Mouse (Mus musculus): ENCODE results near the gene Apeh. TPM values are rescaled to one million over a fixed set of nuclear protein-coding genes. Genes with fewer than 3 reads are reported as not detected.

Gene Apeh
- polyA plus RNA-seq, 1 experiment from 2014 or later: 56.0 TPM

DNA sequence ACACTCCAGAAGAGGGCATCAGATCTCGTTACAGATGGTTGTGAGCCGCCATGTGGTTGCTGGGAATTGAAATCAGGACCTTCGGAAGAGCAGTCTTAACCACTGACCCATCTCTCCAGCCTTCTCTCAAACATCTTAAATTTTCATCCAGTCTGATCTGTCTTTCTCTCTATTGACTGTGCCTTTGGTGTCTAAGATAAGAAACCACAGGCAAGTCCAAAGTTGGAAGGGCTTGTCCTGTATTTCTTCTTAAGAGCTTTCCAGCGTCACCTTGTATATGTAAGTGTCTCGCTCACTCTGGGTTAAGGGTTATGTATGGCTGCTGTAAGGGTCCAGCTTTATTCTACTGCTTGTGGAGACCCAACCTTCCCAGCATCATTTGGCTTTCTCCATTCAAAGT lies 37.1 kb upstream of the Apeh start:
- no peaks in the 10 kb centered on the region; the same call in 1 of the 2 replicates for H3K36me3 ChIP-seq (replicated peaks)
- 90% methylated on average over 5 of the region's 5 CpGs for WGBS
- ATAC-seq (ENCODE audit: low FRiP score): no peak

DNA sequence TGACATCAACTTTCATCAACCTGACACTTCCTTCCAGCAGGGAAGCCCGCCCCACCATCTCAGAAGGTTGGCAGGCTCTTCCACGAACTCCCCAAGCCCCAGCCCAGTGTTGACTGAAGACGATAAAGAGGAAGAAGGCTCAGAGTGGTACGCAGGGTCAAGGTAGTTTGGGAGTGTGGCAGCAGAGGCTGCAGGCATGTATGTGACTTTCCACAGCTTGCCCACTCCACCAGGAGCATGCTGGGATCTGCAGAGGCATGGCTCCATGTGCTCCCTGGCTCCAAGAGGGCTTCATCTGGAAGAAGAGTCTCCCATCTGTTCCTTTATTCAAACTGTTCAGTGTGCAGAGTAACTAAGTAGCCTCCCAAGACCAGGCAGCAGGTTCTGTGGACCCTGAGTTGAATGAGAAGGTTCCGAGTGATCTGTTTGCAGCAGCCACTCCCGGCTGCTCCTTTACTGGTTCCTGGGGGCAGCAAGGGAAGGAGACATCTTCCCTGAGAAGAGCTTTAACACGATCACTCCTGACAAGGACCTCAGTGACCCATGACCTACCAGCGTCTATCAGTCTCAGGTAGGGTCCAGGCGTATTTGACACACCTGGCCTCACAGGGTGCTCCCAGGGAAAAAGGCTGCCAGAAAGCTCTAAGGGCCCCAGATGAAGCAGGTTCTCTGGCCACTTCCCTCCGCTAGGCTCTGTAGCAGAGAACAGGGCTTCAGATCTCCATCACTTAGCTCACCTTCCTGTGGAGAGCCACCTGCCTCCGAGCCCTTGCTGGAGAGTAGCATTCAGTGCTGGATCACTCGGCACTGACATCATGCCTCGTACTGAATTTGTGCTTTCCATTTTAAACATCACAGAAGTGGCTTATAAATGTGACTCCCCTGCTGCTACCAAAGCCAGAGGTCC lies 34.9 kb upstream of the Apeh start:
- Histone ChIP-seq H3K27ac (no peak overlapping the region), H3K4me2 (no peak overlapping the region), H3K9me3 (no peaks in the 10 kb centered on the region), H3K27me3 (0 out of 2 replicates have a peak, but pooled peaks cover 3% of the 10 kb centered on the region), H3K36me3 (replicated peaks) (peaks cover 5% of the 10 kb centered on the region; the same call in 1 of the 2 replicates), H3K4me1 (no peaks in the 10 kb centered on the region), H3K9ac (peak overlapping the region; percentile 4; the same call in 1 of the 2 replicates), H3K4me3 (replicated peaks) (no peak overlapping the region)
- no peak for ATAC-seq (ENCODE audit: low FRiP score)
- WGBS: 89% methylated on average over 13 of the region's 13 CpGs

More for the DNA sequence above, 37.1 kb upstream of the Apeh start:
- Histone ChIP-seq H3K9ac (no peak overlapping the region), H3K9me3 (no peaks in the 10 kb centered on the region), H3K27me3 (0 out of 2 replicates have a peak, but pooled peaks cover 3% of the 10 kb centered on the region), H3K27ac (no peak overlapping the region), H3K4me3 (replicated peaks) (no peak overlapping the region), H3K4me2 (no peak overlapping the region), H3K4me1 (no peaks in the 10 kb centered on the region)

GRCm38 (mm10) chr9:108128248-108128647 lies 33.8 kb upstream of the Apeh start:
- 89% methylated on average over 11 of the region's 11 CpGs for WGBS

DNA sequence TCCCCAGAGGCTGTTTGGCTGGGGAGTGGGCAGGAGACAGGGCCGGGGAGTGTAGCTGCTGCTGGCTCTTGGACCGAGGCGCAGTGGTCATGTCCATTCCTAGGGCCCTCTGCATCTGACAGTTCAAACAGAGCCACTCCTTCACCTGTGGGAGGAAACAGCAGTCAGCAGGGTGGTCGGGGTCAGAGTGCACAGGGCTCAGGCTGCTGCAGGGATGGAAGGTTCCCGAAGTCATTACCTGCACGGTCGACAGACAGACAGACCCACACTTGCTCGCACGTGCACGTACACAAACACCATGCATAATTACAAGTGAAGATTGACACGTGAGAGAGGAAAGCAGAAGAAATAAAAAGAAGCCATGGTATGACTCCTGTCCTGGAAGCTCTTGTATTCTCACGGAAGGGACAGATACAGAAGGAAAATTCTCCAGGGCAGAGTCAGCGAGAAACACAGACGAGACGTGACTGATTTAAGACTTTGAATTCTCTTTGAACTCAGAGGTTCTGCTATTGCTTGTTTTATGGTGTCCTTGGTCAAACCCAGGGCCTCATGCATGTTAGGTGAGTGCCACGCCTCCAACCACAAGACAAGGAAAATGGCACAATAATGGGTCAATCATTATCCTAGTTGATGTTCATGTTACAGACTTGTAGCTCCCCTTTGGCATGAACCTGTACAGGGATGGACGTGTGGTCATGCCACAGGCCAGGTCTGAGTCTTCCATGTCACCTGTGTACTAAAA lies 32.2 kb upstream of the Apeh start:
- ATAC-seq (ENCODE audit: low FRiP score): no peak
- no peak overlapping the region for H3K27ac ChIP-seq

More at GRCm38 (mm10) chr9:108128248-108128647, 33.8 kb upstream of the Apeh start:
- Histone ChIP-seq H3K27ac (no peak overlapping the region), H3K36me3 (replicated peaks) (peaks cover 5% of the 10 kb centered on the region; the same call in 1 of the 2 replicates), H3K4me3 (replicated peaks) (no peak overlapping the region), H3K4me2 (no peak overlapping the region), H3K9me3 (no peaks in the 10 kb centered on the region), H3K27me3 (0 out of 2 replicates have a peak, but pooled peaks cover 3% of the 10 kb centered on the region), H3K9ac (no peak overlapping the region), H3K4me1 (no peaks in the 10 kb centered on the region)
- no peak for ATAC-seq (ENCODE audit: low FRiP score)

GRCm38 (mm10) chr9:108125731-108126130 lies 31.3 kb upstream of the Apeh start:
- ATAC-seq (ENCODE audit: low FRiP score): no peak
- H3K4me3 ChIP-seq (replicated peaks): no peak overlapping the region
- no peaks in the 10 kb centered on the region for H3K9me3 ChIP-seq
- WGBS: 93% methylated on average over 8 of the region's 8 CpGs
- 0 out of 2 replicates have a peak, but pooled peaks cover 3% of the 10 kb centered on the region for H3K27me3 ChIP-seq
- H3K4me2 ChIP-seq: no peak overlapping the region
- H3K9ac ChIP-seq: no peak overlapping the region
- H3K4me1 ChIP-seq: no peaks in the 10 kb centered on the region
- no peak overlapping the region for H3K27ac ChIP-seq
- H3K36me3 ChIP-seq (replicated peaks): peaks cover 5% of the 10 kb centered on the region; the same call in 1 of the 2 replicates

More for the DNA sequence above, 32.2 kb upstream of the Apeh start:
- Histone ChIP-seq H3K4me1 (no peaks in the 10 kb centered on the region), H3K9me3 (no peaks in the 10 kb centered on the region), H3K27me3 (0 out of 2 replicates have a peak, but pooled peaks cover 3% of the 10 kb centered on the region), H3K36me3 (replicated peaks) (peaks cover 5% of the 10 kb centered on the region; the same call in 1 of the 2 replicates), H3K4me2 (no peak overlapping the region), H3K9ac (no peak overlapping the region), H3K4me3 (replicated peaks) (no peak overlapping the region)
- WGBS: 88% methylated on average over 17 of the region's 17 CpGs

DNA sequence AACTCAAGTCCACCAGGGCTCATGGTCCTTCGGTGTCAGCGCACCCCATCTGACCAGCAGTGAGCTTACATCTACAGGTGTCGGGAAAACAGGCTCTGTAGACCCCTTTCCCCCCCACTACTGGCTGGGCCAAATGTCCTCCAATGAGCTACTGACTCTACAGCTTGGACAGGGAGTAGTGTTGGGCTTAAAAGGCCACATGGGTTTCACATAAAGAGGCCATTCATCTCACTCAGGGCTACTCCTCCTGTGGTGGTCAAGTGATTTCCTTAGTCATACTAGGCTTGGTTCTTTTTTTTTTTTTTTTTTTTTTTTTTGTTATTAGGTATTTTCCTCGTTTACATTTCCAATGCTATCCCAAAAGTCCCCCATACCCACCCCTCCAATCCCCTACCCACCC lies 29.5 kb upstream of the Apeh start:
- H3K36me3 ChIP-seq (replicated peaks): peaks cover 5% of the 10 kb centered on the region; the same call in 1 of the 2 replicates
- no peak overlapping the region for H3K4me2 ChIP-seq
- no peak overlapping the region for H3K27ac ChIP-seq
- H3K27me3 ChIP-seq: 0 out of 2 replicates have a peak, but pooled peaks cover 1% of the 10 kb centered on the region
- 78% methylated on average over 4 of the region's 4 CpGs for WGBS
- ATAC-seq (ENCODE audit: low FRiP score): no peak
- H3K9ac ChIP-seq: no peak overlapping the region
- no peak overlapping the region for H3K4me3 ChIP-seq (replicated peaks)
- H3K9me3 ChIP-seq: no peaks in the 10 kb centered on the region
- H3K4me1 ChIP-seq: peaks cover 7% of the 10 kb centered on the region; the same call in 1 of the 2 replicates

- Histone ChIP-seq H3K4me1 (peaks cover 7% of the 10 kb centered on the region; the same call in 1 of the 2 replicates), H3K27ac (no peak overlapping the region), H3K4me3 (replicated peaks) (no peak overlapping the region), H3K27me3 (no peaks in the 10 kb centered on the region), H3K4me2 (no peak overlapping the region), H3K9me3 (no peaks in the 10 kb centered on the region), H3K36me3 (replicated peaks) (peaks cover 10% of the 10 kb centered on the region), H3K9ac (no peak overlapping the region)
- ATAC-seq (ENCODE audit: low FRiP score): no peak
- WGBS: 88% methylated on average over 10 of the region's 10 CpGs
Observed at GRCm38 (mm10) chr9:108121170-108121969, 27.0 kb upstream of the Apeh start.

DNA sequence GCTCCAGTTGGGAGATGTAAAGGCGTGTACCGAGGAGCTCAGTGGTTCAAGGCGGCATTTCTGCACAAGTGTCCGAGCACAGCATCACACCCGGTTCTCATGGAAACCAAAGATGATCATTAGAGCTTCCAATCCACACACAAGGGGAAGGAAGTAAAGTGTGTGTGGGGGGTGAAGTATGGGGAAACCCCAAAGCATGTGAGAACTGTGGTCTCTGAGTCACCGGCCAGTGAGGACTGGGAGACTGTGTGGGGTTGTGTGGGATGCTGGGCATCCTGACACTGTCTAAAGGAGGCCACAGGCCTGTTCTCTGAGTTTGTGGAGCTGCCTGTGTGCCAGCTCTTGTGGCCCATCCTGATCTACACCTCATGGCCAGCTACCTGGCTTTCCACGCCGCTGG lies 26.3 kb upstream of the Apeh start:
- Histone ChIP-seq H3K9ac (no peak overlapping the region), H3K4me3 (replicated peaks) (no peak overlapping the region), H3K4me1 (peaks cover 7% of the 10 kb centered on the region; the same call in 1 of the 2 replicates), H3K27me3 (no peaks in the 10 kb centered on the region), H3K4me2 (no peak overlapping the region), H3K9me3 (no peaks in the 10 kb centered on the region), H3K36me3 (replicated peaks) (peaks cover 14% of the 10 kb centered on the region), H3K27ac (no peak overlapping the region)
- ATAC-seq (ENCODE audit: low FRiP score): no peak
- 93% methylated on average over 8 of the region's 8 CpGs for WGBS

DNA sequence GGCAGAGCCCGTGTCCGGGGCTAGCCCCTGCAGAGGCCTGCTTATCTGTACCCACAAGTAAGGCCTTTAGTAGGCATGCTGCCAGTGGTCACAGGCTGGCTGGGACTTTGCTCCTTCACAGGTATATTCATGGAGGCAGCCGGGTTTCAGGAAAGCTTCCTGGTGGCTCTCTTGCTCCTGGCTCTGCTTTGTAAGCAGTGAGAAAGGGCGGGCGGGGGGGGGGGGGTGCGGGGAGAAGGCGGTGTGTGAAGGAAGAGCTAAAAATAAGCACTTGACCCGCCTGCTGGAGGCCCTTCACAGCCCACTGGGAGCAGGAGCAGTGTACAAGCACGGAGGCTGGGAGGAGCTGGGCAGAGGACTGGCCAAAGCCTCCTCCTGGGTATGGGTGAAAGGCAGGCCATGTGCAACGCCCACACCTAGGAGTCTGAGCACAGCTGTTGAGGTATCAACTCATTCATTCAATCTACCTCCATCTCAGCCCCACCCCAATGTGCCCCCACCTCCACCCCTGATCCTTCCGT lies 25.5 kb upstream of the Apeh start:
- Histone ChIP-seq H3K27me3 (no peaks in the 10 kb centered on the region), H3K4me1 (peaks cover 7% of the 10 kb centered on the region; the same call in 1 of the 2 replicates), H3K36me3 (replicated peaks) (peaks cover 17% of the 10 kb centered on the region), H3K4me3 (replicated peaks) (no peak overlapping the region), H3K4me2 (no peak overlapping the region), H3K9ac (no peak overlapping the region), H3K27ac (no peak overlapping the region), H3K9me3 (no peaks in the 10 kb centered on the region)
- 0 out of 2 replicates have a peak, but pooled peaks have one; percentile 11 for ATAC-seq (ENCODE audit: low FRiP score)
- 62% methylated on average over 11 of the region's 11 CpGs for WGBS

- Histone ChIP-seq H3K36me3 (replicated peaks) (peaks cover 37% of the 10 kb centered on the region), H3K27ac (no peak overlapping the region), H3K27me3 (no peaks in the 10 kb centered on the region), H3K4me2 (no peak overlapping the region), H3K4me1 (peaks cover 7% of the 10 kb centered on the region; the same call in 1 of the 2 replicates), H3K9ac (no peak overlapping the region), H3K4me3 (replicated peaks) (no peak overlapping the region), H3K9me3 (no peaks in the 10 kb centered on the region)
- WGBS: 62% methylated on average over 4 of the region's 4 CpGs
- ATAC-seq (ENCODE audit: low FRiP score): no peak
Observed at GRCm38 (mm10) chr9:108117143-108117542, 22.7 kb upstream of the Apeh start.

DNA sequence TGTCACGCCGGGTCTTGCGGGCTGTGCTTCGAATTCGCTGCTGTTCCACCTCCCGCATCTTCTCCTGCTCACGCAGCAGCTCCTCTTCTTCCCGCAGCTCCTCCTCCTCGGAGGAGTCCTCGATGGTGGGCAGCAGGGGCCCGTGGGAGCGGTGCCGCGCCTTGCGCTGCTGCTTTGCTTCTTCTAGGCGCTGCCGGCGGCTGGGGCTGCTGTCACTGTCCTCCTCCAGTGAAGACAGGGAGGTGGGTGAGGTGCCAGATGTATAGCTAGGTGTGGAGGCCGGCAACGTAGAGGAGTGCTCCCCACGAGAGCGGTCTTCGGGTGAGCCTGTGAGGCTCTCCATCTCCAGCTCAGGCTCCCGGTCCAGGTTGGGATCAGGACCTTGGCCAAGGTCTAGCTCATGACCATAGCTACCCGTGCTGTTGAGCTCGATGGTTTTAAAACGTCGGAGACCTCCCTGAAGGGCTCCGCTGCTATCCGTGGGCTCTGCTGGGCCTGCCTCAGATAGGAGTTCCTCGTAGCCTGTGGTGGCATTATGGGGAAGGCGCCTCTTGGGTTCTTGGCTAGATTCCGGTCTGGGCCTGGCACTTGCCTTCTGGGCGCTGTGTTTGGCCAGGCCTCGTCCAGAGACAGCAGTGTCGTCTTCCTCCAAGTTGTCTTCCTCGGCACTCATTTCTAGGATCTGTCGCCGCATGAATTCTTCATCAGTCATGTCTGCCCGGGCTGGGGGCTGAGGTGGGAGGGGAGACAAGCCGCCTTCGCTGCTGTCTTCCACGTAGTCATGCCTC lies 21.1 kb upstream of the Apeh start:
- Histone ChIP-seq H3K4me2 (no peak overlapping the region), H3K36me3 (replicated peaks) (peaks cover 38% of the 10 kb centered on the region), H3K27me3 (0 out of 2 replicates have a peak, but pooled peaks cover 14% of the 10 kb centered on the region), H3K27ac (no peak overlapping the region), H3K9ac (no peak overlapping the region), H3K9me3 (no peaks in the 10 kb centered on the region), H3K4me1 (peaks cover 18% of the 10 kb centered on the region), H3K4me3 (replicated peaks) (no peak overlapping the region)
- ATAC-seq (ENCODE audit: low FRiP score): no peak
- WGBS: 73% methylated on average over 43 of the region's 43 CpGs
